Mouse (Mus musculus) G1E-ER4 (cell line): ENCODE results near the gene Gm44579. TPM values are rescaled to one million over a fixed set of nuclear protein-coding genes. Genes with fewer than 3 reads are reported as not detected.

Experiments used
- GATA1 ChIP-seq: IDR thresholded peaks from one replicate; pipeline ENCODE4 v1.8.0; 2012; ENCODE audit warnings: low read length, inconsistent platforms
- polyA plus RNA-seq: library from polyadenylated mRNA; stranded (reverse); fragments of >175 nt; gene quantifications from 2 replicates; pipeline ENCODE4 v1.2.3, GENCODE M21; 2012

The Gm44579 gene
- polyA plus RNA-seq: not detected in 2 replicates

- no peak for TF ChIP-seq GATA1
Observed at GRCm38 (mm10) chr15:98220877-98221276, at the start of gene Gm44579, which contains the start of gene Olfr287. Gene Gm44579 (minus strand): TSS chr15:98220977. Gene Olfr287 (minus strand): TSS chr15:98221056.

DNA sequence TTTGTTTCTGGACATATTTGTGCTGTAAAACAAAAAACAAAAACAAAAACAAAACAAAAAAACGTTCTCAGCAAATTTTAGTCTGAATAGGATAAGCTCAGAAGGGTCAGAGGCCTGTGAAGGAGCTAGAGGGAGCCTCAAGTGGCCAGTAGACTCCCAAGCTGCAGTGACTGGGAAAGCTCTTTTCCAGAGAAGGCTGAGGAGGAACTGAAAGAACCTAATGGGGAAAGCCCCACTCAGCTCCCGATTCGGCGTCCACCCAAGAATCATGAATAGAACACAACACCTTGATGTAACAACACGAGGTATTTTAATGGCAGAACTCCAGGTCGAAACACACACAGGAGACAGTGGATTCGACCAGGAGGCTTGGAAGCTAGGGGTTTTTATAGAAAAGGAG lies 37.0 kb upstream of the Gm44579 start:
- TF ChIP-seq GATA1: no peak

DNA sequence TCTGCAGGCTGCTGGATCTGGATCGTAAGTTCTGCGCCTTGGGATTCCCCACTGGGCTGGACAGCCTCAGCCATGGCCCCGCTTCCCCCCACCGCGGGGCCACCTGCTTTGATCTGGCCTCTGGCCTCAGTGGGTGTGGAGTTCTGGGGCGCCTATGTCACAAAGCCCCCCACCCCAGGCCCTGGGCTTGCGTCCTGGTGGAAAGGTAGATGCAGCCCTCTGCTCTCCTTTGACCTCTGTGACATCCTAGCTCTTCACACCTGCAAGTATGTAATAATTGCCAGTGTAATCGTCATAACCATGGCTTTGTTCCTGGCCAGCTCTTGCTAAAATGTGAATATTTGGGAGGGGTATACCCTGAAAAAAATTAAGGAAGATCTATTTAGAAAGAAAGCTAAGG lies 36.4 kb upstream of the Gm44579 start, which contains the start of gene H1fnt:
Gene H1fnt, minus strand, starts transcription at position 101 of the 400 bp plus-strand sequence.
- no peak for TF ChIP-seq GATA1

DNA sequence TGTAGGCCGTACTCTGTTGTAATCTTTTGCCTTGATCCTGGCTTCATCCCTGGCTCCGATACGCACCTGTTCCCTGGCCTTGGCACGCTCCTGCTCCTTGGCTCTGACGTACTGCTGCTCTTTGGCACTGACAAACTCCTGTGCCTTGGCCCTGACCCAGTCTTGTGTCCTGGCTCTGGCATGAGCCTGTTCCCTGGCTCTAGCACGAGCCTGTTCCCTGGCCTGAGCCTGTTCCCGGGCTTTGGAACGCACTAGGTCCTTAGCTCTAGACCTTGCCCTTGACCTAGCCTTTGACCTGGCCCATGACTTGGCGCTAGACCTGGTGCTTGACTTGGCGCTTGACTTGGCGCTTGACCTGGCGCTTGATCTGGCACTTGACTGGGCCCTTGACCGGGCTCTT lies 35.5 kb upstream of the Gm44579 start:
- TF ChIP-seq GATA1: no peak

- no peak for TF ChIP-seq GATA1
Observed at GRCm38 (mm10) chr15:98235442-98235841, 14.7 kb upstream of the Gm44579 start.

DNA sequence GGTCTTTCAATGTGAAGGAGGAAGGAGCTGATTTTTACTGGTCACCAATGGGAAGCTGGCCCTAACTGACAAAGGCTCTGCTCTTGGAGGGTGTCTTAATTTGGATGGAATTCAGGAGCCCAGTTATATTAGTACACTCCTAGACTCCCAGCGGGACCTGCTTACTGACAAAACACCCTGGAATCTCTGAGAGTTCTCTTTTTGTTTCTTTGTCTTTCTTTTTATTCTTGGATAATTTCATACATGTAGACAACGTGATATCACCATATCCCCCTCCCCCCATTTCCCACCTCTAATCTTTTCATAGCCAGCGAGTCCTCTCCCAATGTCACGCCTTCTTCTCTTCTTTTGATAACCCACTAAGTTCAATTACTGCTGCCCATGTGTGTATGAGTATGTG lies 13.6 kb upstream of the Gm44579 start, which contains the start of gene Olfr286:
Gene Olfr286, minus strand, starts transcription at position 101 of the 400 bp plus-strand sequence.
- TF ChIP-seq GATA1: no peak

- TF ChIP-seq GATA1: no peak
Observed at GRCm38 (mm10) chr15:98226096-98226495, 5.3 kb upstream of the Gm44579 start.

GRCm38 (mm10) chr15:98225610-98226009 lies 4.8 kb upstream of the Gm44579 start:
- no peak for TF ChIP-seq GATA1

DNA sequence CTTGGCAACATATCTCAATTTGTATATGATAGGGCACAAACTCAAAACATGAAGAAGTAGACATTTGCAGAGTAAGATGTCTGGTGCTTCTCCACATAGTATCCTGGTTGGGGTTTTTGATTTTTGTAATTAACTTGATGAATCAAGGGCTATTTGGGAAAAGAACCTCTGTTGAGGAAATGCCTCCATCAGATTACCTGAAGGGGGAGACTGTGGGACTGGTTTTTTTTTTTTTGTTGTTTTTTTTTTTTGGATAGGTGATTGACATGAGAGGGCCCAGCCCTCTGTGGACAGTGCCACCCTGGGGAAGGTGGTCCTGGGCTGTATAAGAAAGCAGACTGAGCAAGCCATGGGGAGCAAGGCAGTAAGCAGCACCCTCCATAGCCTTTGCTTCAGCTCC lies 1.6 kb upstream of the Gm44579 start:
- TF ChIP-seq GATA1: no peak

GRCm38 (mm10) chr15:98214130-98214529 lies 6.6 kb downstream of the Gm44579 start:
- TF ChIP-seq GATA1: no peak

- TF ChIP-seq GATA1: no peak
Observed at GRCm38 (mm10) chr15:98213336-98213870, 7.4 kb downstream of the Gm44579 start.

DNA sequence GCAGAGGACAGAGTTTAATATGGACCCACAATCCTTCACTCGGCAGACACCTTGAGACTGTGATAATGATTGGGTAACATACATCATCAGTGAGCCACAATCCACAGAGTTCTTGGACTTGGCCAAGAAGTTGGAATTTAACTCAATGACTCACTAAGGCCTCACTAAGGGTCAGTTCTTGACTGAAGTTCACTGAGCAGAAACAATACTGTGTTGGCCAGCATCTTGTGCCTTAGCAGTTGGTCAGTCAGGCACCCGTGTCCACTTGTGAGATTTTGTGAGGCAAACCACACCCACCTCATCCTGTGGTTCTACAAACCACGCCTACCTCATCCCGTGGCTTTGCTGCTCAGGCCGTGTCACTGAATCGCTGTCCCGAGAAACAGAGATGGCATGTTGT lies 11.1 kb downstream of the Gm44579 start:
- TF ChIP-seq GATA1: no peak

GRCm38 (mm10) chr15:98195442-98195841 lies 25.3 kb downstream of the Gm44579 start, which contains the start of gene Olfr288:
Gene Olfr288 (minus strand): TSS chr15:98195542.
- no peak for TF ChIP-seq GATA1

- no peak for TF ChIP-seq GATA1
Observed at GRCm38 (mm10) chr15:98184456-98184855, 36.3 kb downstream of the Gm44579 start.

DNA sequence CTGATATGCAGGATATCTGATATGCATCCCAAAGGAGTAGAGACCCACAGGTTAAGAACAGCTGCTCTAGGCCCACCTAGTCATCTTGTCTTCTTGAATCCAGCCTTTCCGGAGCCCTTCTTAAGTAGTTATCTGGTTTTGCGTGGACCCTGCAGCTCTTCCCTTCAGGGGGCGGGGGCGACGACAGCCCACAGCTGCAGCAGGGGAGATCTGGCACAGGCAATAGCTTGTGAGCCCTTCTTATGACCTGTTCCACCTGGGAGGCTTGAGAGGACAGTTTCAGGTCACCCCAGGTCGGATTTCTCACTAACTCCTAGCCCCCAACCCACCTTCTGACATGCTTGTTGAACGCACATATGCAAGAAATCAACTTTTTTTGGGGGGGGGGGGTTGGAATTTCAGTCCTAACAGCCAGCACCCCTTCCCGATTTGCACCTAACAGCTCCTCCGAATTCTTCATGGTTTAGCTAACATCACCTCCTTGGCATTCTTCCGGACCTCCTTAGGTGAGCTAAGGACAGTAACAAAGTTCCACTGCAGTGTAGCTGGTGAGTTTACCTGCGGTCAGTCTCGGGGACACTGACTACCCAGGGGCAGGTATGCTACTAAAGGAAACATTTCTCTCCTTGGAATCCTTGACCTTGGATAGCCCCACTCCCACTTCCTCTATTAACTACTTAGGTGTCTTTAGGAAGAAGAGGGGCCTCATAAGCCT lies 38.8 kb downstream of the Gm44579 start:
- no peak for TF ChIP-seq GATA1

DNA sequence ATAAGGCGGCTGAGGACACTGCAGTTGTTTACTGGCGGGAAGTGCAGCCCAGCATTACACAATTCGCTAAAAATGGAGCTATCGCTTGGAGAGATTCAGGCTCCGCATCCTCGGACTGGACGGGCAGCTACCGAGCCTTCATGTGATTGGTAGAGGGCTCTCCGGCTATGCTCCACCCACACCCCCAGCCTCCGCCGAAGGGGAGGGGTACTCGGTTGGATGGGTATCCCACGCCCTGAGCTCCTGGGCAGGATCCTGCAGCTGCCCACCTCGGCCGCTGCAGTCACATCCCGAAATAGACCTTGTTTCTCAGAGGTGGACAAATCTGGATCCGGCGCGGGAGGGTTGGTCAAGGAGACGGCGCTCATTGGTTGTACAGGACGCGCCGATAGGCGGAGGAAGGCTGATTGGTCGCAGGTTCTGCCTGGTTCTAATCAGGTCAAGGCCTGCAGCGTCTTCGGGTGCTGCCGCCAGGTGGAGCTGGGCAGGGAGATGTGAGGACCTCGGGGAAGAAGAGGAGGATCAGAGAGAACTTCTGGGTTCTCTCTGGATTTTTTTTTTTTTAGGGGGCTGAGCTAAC lies 39.6 kb downstream of the Gm44579 start:
- no peak for TF ChIP-seq GATA1
